Mouse (Mus musculus): Measurements from ENCODE around the gene Mpp5.
A peak's percentile ranks its signal among the peaks of the same experiment; 100 is the strongest.

GRCm38 (mm10) chr12:78748557-78749377, at the start of gene Mpp5:
- TF ChIP-seq POLR2A (IDR thresholded peaks at IDR 0.05; ENCODE audit: borderline replicate concordance, insufficient read depth, low read length) (peak; percentile 45; the same call in 1 of the 2 replicates), CTCF (IDR thresholded peaks at IDR 0.05; ENCODE audit: borderline replicate concordance, insufficient read depth, low read depth, low read length) (no peak)

Measured in cerebellum, adult 2 months (tissue).